Mouse (Mus musculus) kidney, postnatal 0 days (tissue): ENCODE results near the gene Ctnna3. TPM values are rescaled to one million over a fixed set of nuclear protein-coding genes. Genes with fewer than 3 reads are reported as not detected.
A peak's percentile ranks its signal among the peaks of the same experiment; 100 is the strongest.

Experiments used
- ATAC-seq: fragments of 200-750 bp; cut with Nextera tagmentation; replicated peaks from 2 replicates; pipeline ENCODE4 v1.8.0; 2017; ENCODE audit warnings: low read depth, moderate number of reproducible peaks, moderate TSS enrichment, moderate library complexity; ENCODE audit not compliant: low FRiP score
- DNase-seq: peaks from one replicate; pipeline ENCODE4 v3.0.0-alpha.2; 2016; ENCODE audit warnings: low spot score
- H3K27ac ChIP-seq: fragments of 300-500 bp; sonication (generic); 2 replicates; pipeline ENCODE4 v1.5.1; 2014; ENCODE audit warnings: mild to moderate bottlenecking
- H3K27me3 ChIP-seq: fragments of 300-500 bp; sonication (generic); 2 replicates; pipeline ENCODE4 v1.6.1; 2014; ENCODE audit warnings: low read length, mixed read lengths; ENCODE audit not compliant: insufficient read depth
- H3K36me3 ChIP-seq: fragments of 300-500 bp; sonication (generic); 2 replicates; pipeline ENCODE4 v1.6.1; 2014; ENCODE audit warnings: low read length, mixed read lengths; ENCODE audit not compliant: insufficient read depth
- H3K4me1 ChIP-seq: fragments of 300-500 bp; sonication (generic); replicated peaks from 2 replicates; pipeline ENCODE4 v1.6.1; 2014; ENCODE audit warnings: antibody characterized with exemption, low read length, mixed read lengths; ENCODE audit not compliant: insufficient read depth
- H3K4me2 ChIP-seq: fragments of 300-500 bp; sonication (generic); 2 replicates; pipeline ENCODE4 v1.6.1; 2014; ENCODE audit warnings: mild to moderate bottlenecking, low read length, moderate library complexity, mixed read lengths
- H3K4me3 ChIP-seq: fragments of 300-500 bp; sonication (generic); replicated peaks from 2 replicates; pipeline ENCODE4 v1.5.1; 2014; ENCODE audit warnings: low read depth, low read length
- H3K9ac ChIP-seq: fragments of 300-500 bp; sonication (generic); 2 replicates; pipeline ENCODE4 v1.6.1; 2014; ENCODE audit warnings: low read depth, low read length
- H3K9me3 ChIP-seq: fragments of 300-500 bp; sonication (generic); replicated peaks from 2 replicates; pipeline ENCODE4 v1.6.1; 2016; ENCODE audit warnings: low read length, inconsistent platforms, mixed read lengths
- CTCF ChIP-seq: IDR thresholded peaks from 2 replicates; pipeline ENCODE4 v1.5.1; 2016; ENCODE audit warnings: antibody characterized with exemption, low read depth, mild to moderate bottlenecking, moderate library complexity
- WGBS: fragments of 180-500 bp; shearing (Covaris S2); extraction: QIAGEN DNeasy Blood & Tissue Kit; methylation state at CpG from one replicate; pipeline ENCODE4 v1.1.7; 2014; 5-methylcytosine and 5-hydroxymethylcytosine counted together
- polyA plus RNA-seq: library from polyadenylated mRNA; unstranded; fragments of >200 nt; fragmentation: Nextera tagmentation; extraction: Ambion mirVana; gene quantifications from 2 replicates; pipeline ENCODE4 v1.2.1, GENCODE M21; 2015

Ctnna3 gene
- polyA plus RNA-seq, 1 experiment from 2014 or later: 0.32 TPM

- Histone ChIP-seq H3K4me2 (no peak overlapping the region), H3K9me3 (no peaks in the 10 kb centered on the region), H3K9ac (no peak overlapping the region), H3K36me3 (no peaks in the 10 kb centered on the region), H3K4me1 (no peaks in the 10 kb centered on the region), H3K4me3 (no peak overlapping the region), H3K27ac (no peak overlapping the region), H3K27me3 (no peaks in the 10 kb centered on the region)
- ATAC-seq (no peak), DNase-seq (peak; percentile 68)
- peak; percentile 83 for TF ChIP-seq CTCF
- 33% methylated on average over 5 of the region's 5 CpGs for WGBS
These were observed 1320.9 kb downstream of the Ctnna3 start for GRCm38 (mm10) chr10:64750791-64751190.

- TF ChIP-seq CTCF: no peak
- H3K27me3 ChIP-seq: no peaks in the 10 kb centered on the region
- WGBS: 97% methylated on average over 1 of the region's 1 CpGs
- no peaks in the 10 kb centered on the region; the same call in 1 of the 2 replicates for H3K9me3 ChIP-seq
- H3K36me3 ChIP-seq: no peaks in the 10 kb centered on the region
- no peak overlapping the region for H3K4me3 ChIP-seq
- ATAC-seq: no peak
- DNase-seq: no peak
- no peak overlapping the region for H3K9ac ChIP-seq
- H3K4me2 ChIP-seq: no peak overlapping the region
- no peaks in the 10 kb centered on the region for H3K4me1 ChIP-seq
- H3K27ac ChIP-seq: no peak overlapping the region
These were observed 1406.4 kb downstream of the Ctnna3 start for GRCm38 (mm10) chr10:64836315-64836714.

GRCm38 (mm10) chr10:64861439-64861838 is 1431.5 kb downstream of the Ctnna3 start:
- no peak overlapping the region for H3K4me3 ChIP-seq
- no peaks in the 10 kb centered on the region for H3K27me3 ChIP-seq
- ATAC-seq (no peak), DNase-seq (peak; percentile 3)
- H3K27ac ChIP-seq: no peak overlapping the region
- no peak overlapping the region for H3K4me2 ChIP-seq
- TF ChIP-seq CTCF: peak; percentile 46; the same call in 1 of the 2 replicates
- WGBS: 79% methylated on average over 2 of the region's 2 CpGs
- H3K36me3 ChIP-seq: no peaks in the 10 kb centered on the region
- H3K9ac ChIP-seq: no peak overlapping the region
- no peaks in the 10 kb centered on the region for H3K4me1 ChIP-seq
- no peaks in the 10 kb centered on the region for H3K9me3 ChIP-seq

GRCm38 (mm10) chr10:64870888-64871287 is 1441.0 kb downstream of the Ctnna3 start:
- TF ChIP-seq CTCF: no peak
- Histone ChIP-seq H3K9me3 (no peaks in the 10 kb centered on the region), H3K4me1 (no peaks in the 10 kb centered on the region), H3K27ac (no peak overlapping the region), H3K4me2 (no peak overlapping the region), H3K4me3 (no peak overlapping the region), H3K27me3 (no peaks in the 10 kb centered on the region), H3K9ac (no peak overlapping the region), H3K36me3 (no peaks in the 10 kb centered on the region)
- DNase-seq (peak; percentile 3), ATAC-seq (no peak)
- 54% methylated on average over 3 of the region's 3 CpGs for WGBS

- ATAC-seq: no peak
- 65% methylated on average over 2 of the region's 2 CpGs for WGBS
- Histone ChIP-seq H3K9ac (no peak overlapping the region), H3K27ac (no peak overlapping the region), H3K27me3 (no peaks in the 10 kb centered on the region), H3K4me2 (no peak overlapping the region), H3K4me3 (no peak overlapping the region), H3K9me3 (no peaks in the 10 kb centered on the region), H3K36me3 (no peaks in the 10 kb centered on the region), H3K4me1 (no peaks in the 10 kb centered on the region)
- no peak for TF ChIP-seq CTCF
- DNase-seq: no peak
These were observed 1446.6 kb downstream of the Ctnna3 start for GRCm38 (mm10) chr10:64876506-64876905.

DNA sequence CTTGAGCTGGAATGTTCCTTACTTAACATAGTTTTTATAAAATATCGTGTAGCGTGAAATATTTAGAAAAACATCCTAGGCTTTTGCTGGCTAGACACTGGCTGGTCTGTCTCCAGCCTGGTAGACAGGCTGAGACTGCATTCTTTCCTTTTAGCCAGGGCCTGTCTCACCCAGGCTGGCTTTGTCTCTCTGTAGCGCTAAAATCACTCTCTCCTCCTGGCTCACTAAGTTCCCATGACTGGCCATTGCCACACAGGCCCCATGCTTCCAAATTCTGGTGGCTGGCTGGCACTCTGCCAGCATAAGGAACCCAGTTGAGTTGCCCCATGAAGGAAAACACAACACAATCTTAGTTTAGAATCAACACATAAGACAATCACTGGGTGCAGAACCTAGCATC is 1450.0 kb downstream of the Ctnna3 start:
- H3K27me3 ChIP-seq: no peaks in the 10 kb centered on the region
- H3K36me3 ChIP-seq: no peaks in the 10 kb centered on the region
- no peak overlapping the region for H3K4me3 ChIP-seq
- H3K4me1 ChIP-seq: no peaks in the 10 kb centered on the region
- no peak overlapping the region for H3K4me2 ChIP-seq
- WGBS: 77% methylated on average over 3 of the region's 3 CpGs
- no peak for ATAC-seq
- H3K9ac ChIP-seq: no peak overlapping the region
- DNase-seq: no peak
- no peak overlapping the region for H3K27ac ChIP-seq
- H3K9me3 ChIP-seq: no peaks in the 10 kb centered on the region
- no peak for TF ChIP-seq CTCF

DNA sequence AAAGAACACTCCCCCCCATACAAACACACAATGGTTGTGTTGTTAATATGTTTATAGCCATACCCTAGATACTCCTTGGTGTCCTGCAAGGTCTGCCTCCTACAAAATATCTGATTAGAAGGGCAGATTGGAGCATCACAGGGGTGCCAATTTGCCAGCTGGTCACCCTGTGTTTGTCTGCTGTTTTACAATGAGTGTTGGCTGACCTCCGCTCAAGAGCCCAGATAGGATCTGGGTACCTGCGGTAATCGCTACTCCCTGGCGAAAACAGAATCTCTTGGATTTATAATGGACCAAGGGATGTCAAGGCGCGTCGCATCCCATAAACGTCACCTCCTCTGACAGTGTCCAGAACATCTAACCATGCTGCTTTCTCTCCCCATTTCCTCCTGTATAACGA is 1457.0 kb downstream of the Ctnna3 start:
- no peak for ATAC-seq
- H3K36me3 ChIP-seq: no peaks in the 10 kb centered on the region
- DNase-seq: no peak
- H3K27me3 ChIP-seq: no peaks in the 10 kb centered on the region
- no peaks in the 10 kb centered on the region for H3K4me1 ChIP-seq
- no peak overlapping the region for H3K27ac ChIP-seq
- no peak for TF ChIP-seq CTCF
- no peaks in the 10 kb centered on the region for H3K9me3 ChIP-seq
- no peak overlapping the region for H3K4me3 ChIP-seq
- 82% methylated on average over 9 of the region's 9 CpGs for WGBS
- no peak overlapping the region for H3K4me2 ChIP-seq
- no peak overlapping the region for H3K9ac ChIP-seq
